Mouse (Mus musculus) G1E (cell line): ENCODE measurements around the gene Nacad. TPM values are rescaled to one million over a fixed set of nuclear protein-coding genes. Genes with fewer than 3 reads are reported as not detected.

ENCODE experiments used
- ATAC-seq: 2 replicates; pipeline ENCODE4 v1.8.0; 2016; ENCODE audit warnings: mild to moderate bottlenecking; ENCODE audit not compliant: insufficient number of reproducible peaks, poor library complexity, low FRiP score, severe bottlenecking; ENCODE audit errors: extremely low read depth
- DNase-seq: peaks from one replicate; pipeline ENCODE4 v3.0.0; 2012; ENCODE audit warnings: low spot score
- H3K27me3 ChIP-seq: 2 replicates; pipeline ENCODE4 v1.6.1; 2012; ENCODE audit warnings: mild to moderate bottlenecking, low read length, inconsistent platforms; ENCODE audit not compliant: insufficient read depth
- H3K36me3 ChIP-seq: replicated peaks from 2 replicates; pipeline ENCODE3; 2012; ENCODE audit warnings: mild to moderate bottlenecking, inconsistent platforms
- H3K4me1 ChIP-seq: 2 replicates; pipeline ENCODE4 v1.6.1; 2012; ENCODE audit warnings: low read depth, low read length, inconsistent platforms, mixed read lengths; ENCODE audit not compliant: insufficient read depth
- H3K4me3 ChIP-seq: 2 replicates; pipeline ENCODE4 v1.5.1; 2012; ENCODE audit warnings: low read depth, mild to moderate bottlenecking, inconsistent platforms, low read length, moderate library complexity, mixed read lengths
- H3K9me3 ChIP-seq: replicated peaks from 2 replicates; pipeline ENCODE4 v1.6.1; 2012; ENCODE audit warnings: inconsistent platforms
- CTCF ChIP-seq: IDR thresholded peaks from 2 replicates; pipeline ENCODE4 v1.5.1; 2012; ENCODE audit warnings: low read depth, low read length, inconsistent platforms, mixed read lengths
- GATA1 ChIP-seq: IDR thresholded peaks from 2 replicates; pipeline ENCODE4 v1.6.1; 2012; ENCODE audit warnings: borderline replicate concordance, low read length, inconsistent platforms, mixed read lengths
- GATA2 ChIP-seq: IDR thresholded peaks from 2 replicates; pipeline ENCODE4 v1.6.1; 2012; ENCODE audit warnings: low read depth, low read length, inconsistent platforms, borderline replicate concordance
- POLR2AphosphoS5 ChIP-seq: IDR thresholded peaks from 2 replicates; pipeline ENCODE4 v1.6.1; 2012; ENCODE audit warnings: low read depth, low read length, inconsistent platforms; ENCODE audit not compliant: insufficient replicate concordance
- TAL1 ChIP-seq: conservative IDR thresholded peaks from 2 replicates; pipeline ENCODE4 v1.6.1; 2012; ENCODE audit warnings: low read depth, low read length, inconsistent platforms, mixed read lengths
- polyA plus RNA-seq: library from polyadenylated mRNA; stranded (reverse); fragments of >175 nt; gene quantifications from 2 replicates; pipeline ENCODE4 v1.2.3, GENCODE M21; 2012
- total RNA-seq, 2 experiments: library from RNA; stranded (forward) in 1 of 2; stranded (reverse) in 1 of 2; fragments of 200-1000 nt in 1 of 2; fragments of >200 nt in 1 of 2; fragmentation: Nextera tagmentation in 1 of 2; gene quantifications; 2 replicates each; pipeline ENCODE4 v1.2.3; 2014 to 2017

The Nacad gene
- total and polyA plus RNA-seq, 3 experiments, result 0.05 TPM; not detected in 2

DNA sequence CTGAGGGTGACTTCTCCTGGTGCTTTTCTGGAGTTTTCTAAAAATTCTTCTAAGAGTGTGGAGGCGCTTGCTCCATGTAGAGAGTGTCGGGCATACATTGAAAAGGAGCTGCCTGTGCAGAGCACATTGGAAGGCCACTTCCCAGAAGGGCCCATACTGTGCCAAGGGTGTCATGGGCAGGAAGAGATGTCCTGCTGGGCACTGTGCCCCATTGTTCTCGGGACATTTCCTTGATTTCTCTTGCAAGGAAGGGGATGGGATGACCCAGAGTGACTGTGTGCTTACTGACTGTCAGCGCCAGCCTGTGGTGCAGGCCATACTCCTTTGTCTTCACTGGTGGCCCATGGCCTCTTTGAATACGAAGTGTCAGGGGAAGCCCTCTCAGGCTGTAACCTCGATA, 33.2 kb upstream of the Nacad start:
- Histone ChIP-seq H3K9me3 (no peaks in the 10 kb centered on the region), H3K27me3 (peaks cover 27% of the 10 kb centered on the region), H3K36me3 (no peaks in the 10 kb centered on the region), H3K4me3 (no peak overlapping the region), H3K4me1 (no peaks in the 10 kb centered on the region)
- no peak for ATAC-seq
- TF ChIP-seq POLR2AphosphoS5, result no peak
- TF ChIP-seq CTCF, result no peak
- TF ChIP-seq TAL1, result no peak
- no peak for TF ChIP-seq GATA2
- no peak for TF ChIP-seq GATA1
- no peak for DNase-seq

DNA sequence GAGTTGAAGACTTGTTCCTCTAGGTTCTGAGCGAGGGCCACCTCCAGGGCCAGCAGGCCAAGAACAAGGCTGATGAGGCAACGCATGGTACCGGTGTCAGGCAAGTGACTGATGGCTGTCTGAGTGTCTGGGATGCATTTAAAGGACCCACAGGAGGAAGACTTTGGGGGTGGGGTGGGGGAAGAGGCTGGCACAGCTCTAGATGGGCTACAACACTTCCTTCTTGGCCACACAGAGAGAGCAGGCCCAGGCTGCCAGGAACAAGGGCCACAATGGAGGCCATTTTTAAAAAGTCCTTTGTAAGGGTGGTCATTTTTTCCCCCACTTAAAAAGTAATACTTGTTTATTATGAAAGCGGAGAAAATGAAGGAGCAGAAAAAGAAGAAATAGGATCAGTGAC, 32.7 kb upstream of the Nacad start, which contains the start of gene Wap:
Gene Wap, minus strand, starts transcription at position 101 of the 400 bp plus-strand sequence.
- Histone ChIP-seq H3K9me3 (no peaks in the 10 kb centered on the region), H3K36me3 (no peaks in the 10 kb centered on the region), H3K27me3 (peaks cover 22% of the 10 kb centered on the region), H3K4me1 (no peaks in the 10 kb centered on the region), H3K4me3 (no peak within 1 kb of the TSS)
- TF ChIP-seq POLR2AphosphoS5 (no peak), TAL1 (no peak), CTCF (no peak), GATA2 (no peak), GATA1 (no peak)
- DNase-seq (no peak), ATAC-seq (no peak)

DNA sequence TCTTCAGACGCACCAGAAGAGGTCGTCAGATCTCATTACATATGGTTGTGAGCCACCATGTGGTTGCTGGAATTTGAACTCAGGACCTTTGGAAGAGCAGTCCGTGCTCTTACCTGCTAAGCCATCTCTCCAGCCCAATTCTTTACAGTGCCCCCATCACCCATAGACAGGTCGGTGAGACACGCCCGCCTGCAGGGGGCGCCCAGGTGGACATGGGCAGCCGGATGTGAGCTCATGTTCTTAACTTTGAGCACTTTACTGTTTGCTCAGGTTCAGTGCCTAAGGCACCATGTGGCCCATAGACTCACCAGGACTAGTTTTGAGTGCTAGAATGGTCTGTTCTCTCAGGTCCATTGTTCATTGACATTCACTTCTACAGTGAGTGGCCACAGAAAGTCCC, 30.3 kb upstream of the Nacad start:
- Histone ChIP-seq H3K36me3 (no peaks in the 10 kb centered on the region), H3K4me3 (no peak overlapping the region), H3K4me1 (peaks cover 2% of the 10 kb centered on the region; the same call in 1 of the 2 replicates), H3K27me3 (peaks cover 22% of the 10 kb centered on the region), H3K9me3 (peaks cover 3% of the 10 kb centered on the region; the same call in 1 of the 2 replicates)
- ATAC-seq, result no peak
- no peak for DNase-seq
- no peak for TF ChIP-seq GATA2
- no peak for TF ChIP-seq TAL1
- TF ChIP-seq POLR2AphosphoS5, result no peak

DNA sequence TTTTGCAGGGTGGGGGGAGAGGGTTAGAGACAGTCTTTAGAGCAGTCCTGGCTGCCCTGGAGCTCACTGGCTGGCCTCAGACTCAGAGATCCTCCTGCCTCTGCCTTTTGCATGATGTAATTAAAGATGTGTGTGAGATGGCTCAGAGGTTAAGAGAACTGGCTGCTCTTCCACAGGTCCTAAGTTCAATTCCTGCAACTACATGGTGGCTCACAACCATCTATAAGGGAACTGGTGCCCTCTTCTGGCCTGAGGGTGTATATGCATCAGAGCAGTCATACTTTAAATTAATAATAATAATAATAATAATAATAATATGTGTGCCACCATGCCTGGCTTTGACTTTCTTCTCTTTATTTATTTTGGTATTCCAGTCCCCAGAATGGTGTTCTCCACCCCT, 23.8 kb upstream of the Nacad start:
- Histone ChIP-seq H3K36me3 (peaks cover 8% of the 10 kb centered on the region), H3K4me3 (no peak overlapping the region), H3K9me3 (peaks cover 3% of the 10 kb centered on the region; the same call in 1 of the 2 replicates), H3K4me1 (peaks cover 31% of the 10 kb centered on the region), H3K27me3 (peaks cover 4% of the 10 kb centered on the region)
- no peak for TF ChIP-seq POLR2AphosphoS5
- TF ChIP-seq CTCF, result 0 out of 2 replicates have a peak, but pooled peaks have one; percentile 7
- DNase-seq (no peak), ATAC-seq (no peak)

DNA sequence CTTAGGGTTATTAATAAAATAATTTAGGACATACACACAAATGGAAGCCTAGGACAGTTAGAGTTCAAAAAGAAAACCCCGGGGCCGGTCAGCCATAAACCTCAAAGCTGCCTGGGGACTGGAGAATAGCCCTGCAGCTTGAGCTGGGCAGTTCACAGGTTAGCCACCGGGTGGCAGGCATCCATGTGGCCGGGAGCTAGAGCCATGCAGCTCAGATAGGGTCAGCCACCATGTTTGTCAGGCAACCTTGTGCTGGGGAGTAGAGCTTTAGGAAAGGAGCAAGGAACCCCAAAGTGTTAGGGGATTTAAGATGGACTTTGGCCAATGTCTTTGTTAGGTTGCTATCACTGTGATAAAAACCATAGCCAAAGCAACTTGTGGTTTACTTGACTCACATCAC, 22.7 kb upstream of the Nacad start:
- H3K9me3 ChIP-seq, result peaks cover 3% of the 10 kb centered on the region; the same call in 1 of the 2 replicates
- peaks cover 38% of the 10 kb centered on the region for H3K4me1 ChIP-seq
- no peak overlapping the region for H3K4me3 ChIP-seq
- ATAC-seq (no peak), DNase-seq (no peak)
- peaks cover 19% of the 10 kb centered on the region for H3K36me3 ChIP-seq
- TF ChIP-seq GATA2 (no peak), CTCF (peak; percentile 33; the same call in 1 of the 2 replicates)
- no peaks in the 10 kb centered on the region for H3K27me3 ChIP-seq

GRCm38 (mm10) chr11:6627731-6628130, 21.9 kb upstream of the Nacad start:
- no peak for TF ChIP-seq TAL1
- TF ChIP-seq CTCF, result no peak
- TF ChIP-seq GATA2, result no peak
- TF ChIP-seq GATA1, result no peak
- TF ChIP-seq POLR2AphosphoS5, result no peak
- Histone ChIP-seq H3K27me3 (no peaks in the 10 kb centered on the region), H3K36me3 (peaks cover 28% of the 10 kb centered on the region), H3K4me3 (no peak overlapping the region), H3K4me1 (peaks cover 46% of the 10 kb centered on the region), H3K9me3 (peaks cover 3% of the 10 kb centered on the region; the same call in 1 of the 2 replicates)
- ATAC-seq (no peak), DNase-seq (no peak)

DNA sequence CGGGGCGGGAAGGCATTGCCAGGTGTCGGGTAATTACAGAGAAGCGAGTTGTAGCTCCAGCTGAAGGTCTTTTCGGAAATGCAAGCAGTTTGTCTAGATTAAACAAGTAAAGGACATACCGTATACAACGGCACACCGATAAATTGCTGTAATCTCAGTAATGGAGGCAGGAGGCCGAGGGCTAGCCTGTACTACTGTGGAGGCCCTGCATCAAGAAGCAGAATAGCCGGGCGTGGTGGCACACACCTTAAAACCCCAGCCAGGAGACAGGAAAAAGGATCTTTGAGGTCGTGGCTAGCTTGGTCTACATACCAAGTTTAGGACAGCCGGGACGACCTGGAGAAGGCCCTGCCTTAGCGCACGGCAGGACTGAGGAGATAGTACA, 20.5 kb upstream of the Nacad start:
- ATAC-seq (no peak), DNase-seq (no peak)
- peak overlapping the region; percentile 87 for H3K4me3 ChIP-seq
- no peaks in the 10 kb centered on the region for H3K27me3 ChIP-seq
- TF ChIP-seq GATA1 (no peak), POLR2AphosphoS5 (no peak), CTCF (no peak), TAL1 (no peak), GATA2 (no peak)
- peaks cover 54% of the 10 kb centered on the region for H3K4me1 ChIP-seq
- H3K36me3 ChIP-seq, result peaks cover 41% of the 10 kb centered on the region
- H3K9me3 ChIP-seq, result no peaks in the 10 kb centered on the region
